Mouse (Mus musculus) myocyte (in vitro differentiated cells): ENCODE data around the gene Prr14. TPM values are rescaled to one million over a fixed set of nuclear protein-coding genes. Genes with fewer than 3 reads are reported as not detected.
"Not testable (repeated sequence)": the region's sequence is repeated elsewhere in the genome, so short reads cannot be mapped to it uniquely, and the experiment has no call there.

ENCODE experiments used
- H3K27me3 ChIP-seq: one replicate; pipeline ENCODE4 v1.6.1; 2011; ENCODE audit not compliant: control insufficient read depth, insufficient read depth, insufficient read length
- H3K36me3 ChIP-seq: one replicate; pipeline ENCODE4 v1.6.1; 2011; ENCODE audit not compliant: control insufficient read depth, insufficient read depth
- H3K4me2 ChIP-seq: one replicate; pipeline ENCODE4 v1.6.1; 2011; ENCODE audit warnings: low read depth, control low read depth
- H3K4me3 ChIP-seq: one replicate; pipeline ENCODE4 v1.5.1; 2011; ENCODE audit warnings: mild to moderate bottlenecking, control low read depth, moderate library complexity
- H3K79me2 ChIP-seq: one replicate; pipeline ENCODE4 v1.6.1; 2011; ENCODE audit not compliant: control insufficient read depth, insufficient read depth
- H3ac ChIP-seq: one replicate; pipeline ENCODE4 v1.6.1; 2011; ENCODE audit not compliant: control insufficient read depth, insufficient read length
- CEBPB ChIP-seq: IDR thresholded peaks from 2 replicates; pipeline ENCODE4 v1.6.1; 2011; ENCODE audit warnings: mild to moderate bottlenecking, moderate library complexity; ENCODE audit not compliant: poor library complexity, insufficient read depth, severe bottlenecking
- E2F4 ChIP-seq: IDR thresholded peaks from one replicate; pipeline ENCODE4 v1.6.1; 2011; ENCODE audit warnings: mild to moderate bottlenecking, control low read depth, moderate library complexity; ENCODE audit not compliant: insufficient read depth
- MAX ChIP-seq: IDR thresholded peaks from one replicate; pipeline ENCODE4 v1.6.1; 2011; ENCODE audit warnings: low read depth, mild to moderate bottlenecking, control low read depth
- MYOD1 ChIP-seq, 3 experiments: IDR thresholded peaks; one replicate each; pipeline ENCODE4 v1.6.1; 2011; ENCODE audit warnings: control low read depth in 2 of 3, low read depth in 2 of 3, mild to moderate bottlenecking in 2 of 3, moderate library complexity in 1 of 3; ENCODE audit not compliant: insufficient read length in 2 of 3, control insufficient read depth in 1 of 3
- MYOG ChIP-seq, 3 experiments: IDR thresholded peaks; one replicate each; pipeline ENCODE4 v1.6.1; 2011; ENCODE audit warnings: control low read depth in 2 of 3, low read depth in 2 of 3, mild to moderate bottlenecking in 2 of 3; ENCODE audit not compliant: insufficient read length in 2 of 3, control insufficient read depth in 1 of 3, insufficient read depth in 1 of 3
- POLR2A ChIP-seq: IDR thresholded peaks from one replicate; pipeline ENCODE4 v1.6.1; 2011; ENCODE audit warnings: low read depth, mild to moderate bottlenecking, control low read depth, moderate library complexity; ENCODE audit not compliant: insufficient read length
- POLR2AphosphoS2 ChIP-seq: IDR thresholded peaks from one replicate; pipeline ENCODE4 v1.6.1; 2011; ENCODE audit warnings: low read depth, control low read depth; ENCODE audit not compliant: insufficient read length
- REST ChIP-seq: IDR thresholded peaks from one replicate; pipeline ENCODE4 v1.6.1; 2011; ENCODE audit warnings: mild to moderate bottlenecking, control low read depth, moderate library complexity; ENCODE audit not compliant: insufficient read depth, insufficient read length
- SRF ChIP-seq: IDR thresholded peaks from one replicate; pipeline ENCODE4 v1.6.1; 2011; ENCODE audit warnings: low read depth; ENCODE audit not compliant: control insufficient read depth, insufficient read length
- TCF12 ChIP-seq: IDR thresholded peaks from one replicate; pipeline ENCODE4 v1.6.1; 2011; ENCODE audit warnings: mild to moderate bottlenecking, control low read depth; ENCODE audit not compliant: poor library complexity, insufficient read depth, severe bottlenecking
- TCF3 ChIP-seq: IDR thresholded peaks from one replicate; pipeline ENCODE4 v1.6.1; 2011; ENCODE audit warnings: low read depth, control low read depth; ENCODE audit not compliant: insufficient read length
- USF1 ChIP-seq: IDR thresholded peaks from one replicate; pipeline ENCODE4 v1.6.1; 2011; ENCODE audit warnings: low read depth, mild to moderate bottlenecking, control low read depth, moderate library complexity
- polyA plus RNA-seq: library from polyadenylated mRNA; unstranded; fragments of >200 nt; fragmentation: generic; extraction: Trizol; gene quantifications from one replicate; pipeline ENCODE4 v1.2.1, GENCODE M21; 2012; ENCODE audit warnings: missing spikeins

Gene Prr14
- polyA plus RNA-seq, 1 experiment, result 26.5 TPM

GRCm38 (mm10) chr7:127448521-127449300 lies 10.7 kb upstream of the Prr14 start, which contains the start of gene Zfp689:
Zfp689 (minus strand) TSS chr7:127449158.
- Histone ChIP-seq H3K36me3 (peaks cover 14% of the 10 kb centered on the region), H3K4me3 (peak within 1 kb of the TSS; percentile 88)

DNA sequence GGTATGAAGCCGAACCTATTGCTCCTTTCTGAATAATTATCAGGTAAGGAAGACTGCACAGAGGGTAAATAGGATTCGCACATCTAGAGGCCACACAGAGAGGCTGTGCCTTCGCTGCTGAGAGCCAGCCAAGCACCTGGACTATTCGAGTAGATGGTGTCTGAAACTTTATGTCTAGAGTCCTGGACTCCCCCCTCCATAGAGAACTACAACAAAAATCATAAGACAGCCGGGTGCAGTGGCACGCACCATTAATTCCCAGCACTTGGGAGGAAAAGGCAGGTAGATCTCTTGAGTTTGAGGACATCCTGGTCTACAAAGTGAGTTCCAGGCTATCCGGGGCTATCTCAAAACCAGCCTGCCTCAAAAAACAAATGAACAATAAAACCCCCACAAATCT lies 9.4 kb upstream of the Prr14 start:
- H3K4me3 ChIP-seq, result peak overlapping the region; percentile 88
- H3K36me3 ChIP-seq, result peaks cover 14% of the 10 kb centered on the region
- no peak overlapping the region for H3ac ChIP-seq
- TF ChIP-seq CEBPB, result no peak
- peak overlapping the region; percentile 78 for H3K4me2 ChIP-seq
- H3K27me3 ChIP-seq, result no peaks in the 10 kb centered on the region
- peaks cover 39% of the 10 kb centered on the region for H3K79me2 ChIP-seq

More at GRCm38 (mm10) chr7:127448521-127449300, 10.7 kb upstream of the Prr14 start, which contains the start of gene Zfp689:
- TF ChIP-seq SRF, result no peak
- peak; percentile 91 for TF ChIP-seq E2F4
- peak; percentile 56 for TF ChIP-seq POLR2A
- TF ChIP-seq POLR2AphosphoS2, result peak; percentile 71
- H3K79me2 ChIP-seq, result peaks cover 39% of the 10 kb centered on the region
- peak within 1 kb of the TSS; percentile 76 for H3ac ChIP-seq
- no peaks in the 10 kb centered on the region for H3K27me3 ChIP-seq
- peak within 1 kb of the TSS; percentile 98 for H3K4me2 ChIP-seq

GRCm38 (mm10) chr7:127453056-127453455 lies 6.4 kb upstream of the Prr14 start:
- Histone ChIP-seq H3K4me2 (no peak overlapping the region), H3K4me3 (no peak overlapping the region), H3K79me2 (peaks cover 47% of the 10 kb centered on the region), H3K36me3 (peaks cover 22% of the 10 kb centered on the region), H3ac (no peak overlapping the region), H3K27me3 (no peaks in the 10 kb centered on the region)
- TF ChIP-seq REST (no peak), CEBPB (no peak), MYOG (IDR thresholded peaks at IDR 0.05; ENCODE audit: control insufficient read depth in 1 of 3, insufficient read depth in 1 of 3, insufficient read length in 2 of 3, low read depth in 2 of 3) (no peak), MAX (no peak), USF1 (no peak), MYOD1 (IDR thresholded peaks at IDR 0.05; ENCODE audit: control insufficient read depth in 1 of 3, insufficient read length in 2 of 3, low read depth in 2 of 3) (no peak), TCF12 (no peak), POLR2A (no peak), SRF (no peak), TCF3 (no peak), E2F4 (no peak), POLR2AphosphoS2 (no peak)

DNA sequence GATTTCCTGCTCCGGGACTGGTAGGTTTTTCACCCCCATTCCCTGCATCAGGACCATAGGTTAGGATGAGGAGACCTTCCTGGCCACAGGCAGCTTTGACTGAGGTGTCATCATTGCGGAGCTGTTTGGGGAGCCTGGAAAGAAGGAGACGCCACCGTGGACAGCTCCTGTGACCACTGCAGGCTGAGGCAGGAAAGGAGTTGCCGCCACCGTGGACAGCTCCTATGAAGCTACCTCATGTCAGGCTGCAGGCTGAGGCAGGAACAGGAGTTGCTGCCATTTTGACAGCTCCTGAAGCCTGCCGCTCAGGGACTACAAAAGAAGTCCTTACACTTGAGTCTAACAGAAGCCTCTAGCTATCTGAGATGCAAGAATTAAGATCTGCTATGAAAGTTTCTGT lies 4.5 kb upstream of the Prr14 start:
- Histone ChIP-seq H3ac (no peak overlapping the region), H3K27me3 (no peaks in the 10 kb centered on the region), H3K36me3 (peaks cover 22% of the 10 kb centered on the region), H3K4me2 (no peak overlapping the region), H3K79me2 (peaks cover 38% of the 10 kb centered on the region), H3K4me3 (no peak overlapping the region)
- TF ChIP-seq E2F4 (no peak), TCF3 (no peak), REST (peak; percentile 85)

DNA sequence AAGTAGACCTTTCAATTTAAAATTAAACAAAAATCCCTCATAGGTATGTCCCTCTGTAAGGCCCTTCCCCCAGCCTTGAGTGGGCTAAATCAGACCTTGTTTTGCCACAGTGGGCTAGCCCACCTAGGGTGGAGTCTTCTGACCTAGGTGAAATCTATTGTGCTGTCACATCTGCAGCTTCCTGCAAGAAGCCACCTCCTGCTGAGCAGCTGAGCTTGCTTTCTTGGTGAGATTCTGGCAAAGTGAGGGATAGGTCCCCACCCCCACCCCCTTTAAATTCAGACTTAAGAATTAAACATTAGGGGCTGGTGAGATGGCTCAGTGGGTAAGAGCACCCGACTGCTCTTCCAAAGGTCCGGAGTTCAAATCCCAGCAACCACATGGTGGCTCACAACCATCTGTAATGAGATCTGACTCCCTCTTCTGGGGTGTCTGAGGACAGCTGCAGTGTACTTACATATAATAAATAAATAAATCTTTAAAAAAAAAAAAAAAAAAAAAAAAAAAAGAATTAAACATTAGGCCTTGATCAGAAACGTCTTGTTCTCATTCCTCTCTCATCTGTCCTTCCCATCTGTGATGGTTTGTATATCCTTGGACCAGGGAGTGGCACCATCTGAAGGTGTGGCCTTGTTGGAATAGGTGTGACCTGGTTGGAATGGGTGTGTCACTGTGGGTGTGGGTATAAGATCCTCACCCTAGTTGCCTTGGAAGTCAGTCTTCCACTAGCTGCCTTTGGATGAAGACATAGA lies 864 bp upstream of the Prr14 start:
- H3K27me3 ChIP-seq, H3ac ChIP-seq, H3K36me3 ChIP-seq, H3K4me3 ChIP-seq, H3K4me2 ChIP-seq: not testable (repeated sequence)
- peaks cover 11% of the 10 kb centered on the region for H3K79me2 ChIP-seq

- Histone ChIP-seq H3K79me2 (peaks cover 26% of the 10 kb centered on the region), H3K36me3 (peaks cover 7% of the 10 kb centered on the region), H3ac (no peak overlapping the region), H3K4me2 (no peak overlapping the region), H3K4me3 (no peak overlapping the region), H3K27me3 (no peaks in the 10 kb centered on the region)
- TF ChIP-seq MYOD1 (IDR thresholded peaks at IDR 0.05; ENCODE audit: control insufficient read depth in 1 of 3, insufficient read length in 2 of 3, low read depth in 2 of 3) (no peak), MYOG (IDR thresholded peaks at IDR 0.05; ENCODE audit: control insufficient read depth in 1 of 3, insufficient read depth in 1 of 3, insufficient read length in 2 of 3, low read depth in 2 of 3) (no peak), TCF3 (no peak), CEBPB (no peak), POLR2A (no peak), E2F4 (no peak), SRF (no peak), POLR2AphosphoS2 (no peak), USF1 (no peak), MAX (no peak), TCF12 (no peak), REST (no peak)
Measured at GRCm38 (mm10) chr7:127465191-127465590, 5.8 kb downstream of the Prr14 start.

DNA sequence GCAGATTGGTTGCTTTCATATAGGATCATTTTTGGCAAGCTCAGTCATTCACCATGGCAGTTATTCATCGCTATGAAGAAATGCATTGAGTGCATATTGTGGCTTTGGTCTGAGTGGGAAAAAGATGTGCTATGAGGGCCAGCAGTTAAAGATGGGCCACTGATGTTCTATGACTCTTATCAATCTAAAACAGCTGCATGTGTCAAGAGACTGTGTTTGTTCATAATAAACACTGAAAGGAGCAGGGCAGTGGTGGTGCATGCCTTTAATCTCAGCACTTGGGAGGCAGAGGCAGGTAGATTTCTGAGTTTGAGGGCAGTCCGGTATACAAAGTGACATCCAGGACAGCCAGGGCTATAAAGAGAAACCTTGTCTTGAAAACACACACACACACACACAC lies 6.3 kb downstream of the Prr14 start:
- not testable (repeated sequence) for H3K36me3 ChIP-seq, H3ac ChIP-seq, H3K4me2 ChIP-seq, H3K4me3 ChIP-seq, H3K27me3 ChIP-seq
- peaks cover 26% of the 10 kb centered on the region for H3K79me2 ChIP-seq
